Mouse (Mus musculus): ENCODE data around the gene Tube1.

Gene Tube1

GRCm38 (mm10) chr10:39133462-39134310, at the start of gene Tube1, which contains the start of gene Fam229b:
Tube1 (plus strand) TSS chr10:39133976.
Fam229b (minus strand) TSS chr10:39133914.
- peak; percentile 94 for DNase-seq (ENCODE audit: low spot score)

DNA sequence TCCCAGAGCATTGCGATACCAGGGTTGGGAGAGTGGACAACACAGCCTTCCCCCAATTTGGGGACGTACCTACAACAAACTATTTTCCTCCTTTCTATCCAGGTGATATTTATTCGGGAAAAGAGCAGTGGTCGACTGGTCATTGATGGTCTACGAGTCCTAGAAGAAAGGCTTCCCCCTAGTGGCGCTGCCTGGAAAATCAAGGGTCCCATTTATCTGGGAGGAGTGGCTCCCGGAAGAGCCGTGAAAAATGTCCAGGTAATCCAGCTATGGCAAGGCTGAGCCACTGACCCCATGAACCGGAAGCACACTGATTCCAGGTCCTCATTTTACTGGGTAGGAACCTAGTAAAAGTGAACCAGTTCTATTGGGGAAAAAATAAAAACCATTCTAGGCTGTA, 36.8 kb upstream of the Tube1 start:
- DNase-seq (ENCODE audit: low spot score): no peak

GRCm38 (mm10) chr10:39098746-39099145, 35.0 kb upstream of the Tube1 start:
- DNase-seq (ENCODE audit: low spot score): no peak

DNA sequence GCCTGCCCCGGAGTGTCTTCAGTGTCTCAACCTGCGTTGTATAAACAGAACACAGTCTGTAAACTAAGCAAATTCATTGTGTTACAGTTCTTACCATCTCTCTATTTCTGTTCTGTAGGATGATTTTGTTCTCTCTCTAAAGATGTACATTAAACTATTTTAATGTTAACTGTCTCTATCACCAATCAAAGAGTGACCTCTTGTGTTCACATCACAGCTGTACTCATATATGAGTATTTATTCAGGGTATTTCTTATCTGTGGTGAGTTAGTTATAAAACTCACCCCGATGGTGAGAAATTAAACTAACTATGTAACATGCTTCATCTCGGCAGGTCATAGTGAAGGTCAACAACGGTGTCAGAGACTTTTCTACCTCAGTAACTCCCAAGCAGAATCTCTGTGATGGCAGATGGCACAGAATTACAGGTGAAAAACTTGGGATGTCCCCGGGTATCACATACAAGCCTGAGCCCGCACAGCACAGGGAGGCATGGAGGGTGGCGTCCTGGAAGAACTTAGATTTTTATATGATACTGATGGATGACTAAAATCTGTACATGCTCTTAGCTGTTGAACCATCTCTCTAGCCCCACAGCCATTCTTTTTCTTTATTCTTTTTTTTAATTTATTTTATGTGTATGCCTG, 28.9 kb upstream of the Tube1 start:
- DNase-seq (ENCODE audit: low spot score): no peak

- no peak for DNase-seq (ENCODE audit: low spot score)
Measured at GRCm38 (mm10) chr10:39106413-39106812, 27.4 kb upstream of the Tube1 start.

- no peak for DNase-seq (ENCODE audit: low spot score)
Measured at GRCm38 (mm10) chr10:39106935-39107334, 26.8 kb upstream of the Tube1 start.

- DNase-seq (ENCODE audit: low spot score): no peak
Measured at GRCm38 (mm10) chr10:39108837-39109488, 24.8 kb upstream of the Tube1 start.

GRCm38 (mm10) chr10:39109489-39109874, 24.3 kb upstream of the Tube1 start:
- DNase-seq (ENCODE audit: low spot score): no peak

- DNase-seq (ENCODE audit: low spot score): no peak
Measured at GRCm38 (mm10) chr10:39121412-39121811, 12.4 kb upstream of the Tube1 start.

DNA sequence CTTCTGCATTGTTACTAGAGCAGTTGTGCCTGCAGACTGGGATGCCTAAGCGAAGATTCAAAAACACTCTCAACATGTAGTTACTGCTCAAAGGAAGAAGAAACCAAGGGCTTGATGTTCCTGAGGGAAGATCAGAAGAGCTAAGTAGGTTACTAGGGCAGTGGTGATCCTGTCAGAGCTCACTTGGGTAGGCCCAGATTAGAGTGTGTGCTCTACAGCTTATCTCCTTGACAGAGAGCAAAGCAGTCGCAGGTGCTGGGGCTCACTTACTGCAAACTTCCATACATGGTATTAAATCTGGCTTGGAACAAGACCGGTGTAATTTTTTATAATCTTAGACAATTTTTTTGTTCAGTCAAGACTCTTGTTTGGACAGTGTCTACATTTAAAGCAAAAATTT, 4.0 kb downstream of the Tube1 start:
- DNase-seq (ENCODE audit: low spot score): no peak

- no peak for DNase-seq (ENCODE audit: low spot score)
Measured at GRCm38 (mm10) chr10:39138761-39139160, 5.0 kb downstream of the Tube1 start.

DNA sequence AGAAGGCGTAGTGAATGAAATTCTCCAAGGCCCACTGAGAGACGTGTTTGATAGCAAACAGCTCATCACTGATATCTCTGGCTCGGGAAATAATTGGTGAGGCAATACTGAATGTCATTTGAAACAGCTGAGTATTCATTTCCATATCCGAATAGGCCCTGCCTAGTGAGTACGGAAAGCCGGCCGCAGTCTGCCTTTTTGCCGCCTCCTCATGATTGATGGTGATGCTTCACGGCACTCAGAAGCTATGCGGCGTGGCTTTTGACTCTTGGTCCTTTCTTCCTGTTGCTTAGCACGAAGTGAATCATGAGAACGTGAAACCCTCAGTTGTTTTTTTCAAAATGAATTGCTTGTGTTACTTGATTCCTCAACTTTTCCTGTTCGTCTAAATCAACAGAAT, 7.1 kb downstream of the Tube1 start:
- no peak for DNase-seq (ENCODE audit: low spot score)

DNA sequence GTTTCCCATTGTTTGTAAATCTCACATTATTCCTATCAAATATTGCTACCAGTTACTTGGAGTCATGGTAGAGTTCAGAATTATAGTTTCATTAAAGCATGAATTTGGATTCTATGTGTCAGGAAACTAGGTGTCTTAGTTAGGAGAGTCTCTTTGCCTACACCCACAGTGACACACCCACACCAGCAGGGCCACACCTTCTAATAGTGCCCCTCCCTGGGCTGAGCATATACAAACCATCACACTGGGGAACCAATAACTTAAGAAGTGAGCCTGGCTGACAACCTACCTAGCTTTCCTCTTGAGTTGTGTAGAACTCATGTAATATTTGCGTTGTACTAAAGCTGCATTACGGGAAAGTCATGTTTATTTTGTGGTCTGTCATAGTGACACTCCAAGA, 7.6 kb downstream of the Tube1 start:
- no peak for DNase-seq (ENCODE audit: low spot score)

GRCm38 (mm10) chr10:39142216-39142615, 8.4 kb downstream of the Tube1 start:
- DNase-seq (ENCODE audit: low spot score): no peak

DNA sequence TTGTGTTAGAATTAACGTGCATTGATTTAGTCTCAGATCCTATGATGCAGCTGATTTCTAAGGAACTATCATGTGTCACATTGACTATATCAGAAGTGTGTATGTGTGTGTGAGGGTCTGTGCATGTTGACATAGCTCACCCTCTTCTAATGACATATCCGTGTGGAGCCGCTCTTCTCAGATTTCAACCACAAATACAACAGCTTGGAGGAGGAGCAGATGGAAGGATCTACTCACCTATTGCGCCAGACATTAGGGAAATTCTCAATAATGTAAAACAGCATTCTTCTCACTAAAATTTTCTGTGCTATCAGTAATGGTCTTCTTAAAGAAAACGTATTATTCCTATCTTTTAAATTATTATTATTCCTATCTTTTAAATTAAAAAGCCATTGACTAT, 22.9 kb downstream of the Tube1 start:
- DNase-seq (ENCODE audit: low spot score): no peak

GRCm38 (mm10) chr10:39157321-39157720, 23.5 kb downstream of the Tube1 start:
- no peak for DNase-seq (ENCODE audit: low spot score)

GRCm38 (mm10) chr10:39158306-39158705, 24.5 kb downstream of the Tube1 start:
- no peak for DNase-seq (ENCODE audit: low spot score)

GRCm38 (mm10) chr10:39161406-39161805, 27.6 kb downstream of the Tube1 start:
- DNase-seq (ENCODE audit: low spot score): no peak

DNA sequence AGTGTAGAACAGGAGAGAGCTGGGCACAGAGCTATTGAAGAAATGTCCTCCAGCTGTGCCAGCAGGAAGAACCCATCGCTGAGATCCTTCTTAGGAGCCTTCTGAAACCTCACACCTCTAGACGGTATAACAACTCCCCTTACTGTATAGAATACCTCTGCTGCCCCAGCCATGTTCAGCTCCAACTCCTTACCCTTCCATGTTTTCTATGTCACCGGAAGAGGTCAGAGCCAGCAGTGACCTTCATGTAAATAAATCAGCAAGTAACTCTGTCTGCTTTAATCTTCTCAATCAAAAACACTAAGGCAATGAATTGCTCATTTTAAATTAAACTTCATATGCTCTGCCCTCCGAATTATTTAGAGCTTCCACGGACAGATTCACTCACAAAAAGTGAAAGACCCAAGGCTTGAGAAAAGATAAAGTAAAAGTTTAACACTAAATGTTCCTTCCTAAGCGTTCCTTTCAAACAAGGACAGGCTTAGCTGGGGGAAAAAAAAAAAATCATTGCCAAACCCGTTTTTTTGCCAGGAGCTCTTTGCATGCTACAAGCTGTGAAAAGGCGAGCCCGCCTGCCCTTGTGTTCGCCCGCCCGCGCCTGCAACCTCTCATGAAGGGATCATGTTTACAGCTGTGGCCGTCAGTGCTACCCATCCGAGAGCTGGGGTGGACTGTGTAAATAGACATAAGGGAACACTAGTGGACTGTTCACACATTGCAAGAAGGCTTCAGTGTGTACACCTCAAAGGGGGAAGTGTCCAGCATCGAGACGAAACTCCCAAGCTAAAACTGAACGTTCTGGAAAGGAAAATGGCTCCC, 29.1 kb downstream of the Tube1 start:
- peak; percentile 24 for DNase-seq (ENCODE audit: low spot score)

DNA sequence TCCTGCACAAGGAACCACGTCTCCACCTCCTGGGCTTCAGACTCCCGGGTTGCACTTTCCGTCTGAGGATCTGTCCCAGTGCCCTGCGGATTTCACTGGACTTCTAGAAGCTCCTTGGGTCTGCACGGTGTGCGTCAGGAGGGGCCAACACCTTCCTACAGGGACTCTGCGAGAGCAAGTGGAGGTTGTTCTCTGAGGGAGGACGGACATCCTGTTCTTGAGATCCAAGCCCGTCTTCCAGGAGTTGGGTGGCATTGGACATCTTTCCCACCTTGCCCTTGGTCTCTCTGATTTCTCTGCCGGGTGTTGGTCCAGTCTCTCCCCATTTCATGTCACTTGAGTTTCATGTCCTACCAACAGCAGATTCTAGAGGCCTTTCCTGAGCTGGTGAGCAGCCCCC, 29.9 kb downstream of the Tube1 start, which contains the start of gene Ccn6:
Gene Ccn6 (minus strand): TSS at position 101 of the 400 bp plus-strand sequence.
- DNase-seq (ENCODE audit: low spot score): no peak

GRCm38 (mm10) chr10:39165632-39166115, 31.9 kb downstream of the Tube1 start:
- no peak for DNase-seq (ENCODE audit: low spot score)

- DNase-seq (ENCODE audit: low spot score): no peak
Measured at GRCm38 (mm10) chr10:39167611-39168010, 33.8 kb downstream of the Tube1 start.

Data from testis, postnatal 14 days (tissue).